22 mouse cellular contexts compared by ENCODE assay signal in the genomic region with DNA sequence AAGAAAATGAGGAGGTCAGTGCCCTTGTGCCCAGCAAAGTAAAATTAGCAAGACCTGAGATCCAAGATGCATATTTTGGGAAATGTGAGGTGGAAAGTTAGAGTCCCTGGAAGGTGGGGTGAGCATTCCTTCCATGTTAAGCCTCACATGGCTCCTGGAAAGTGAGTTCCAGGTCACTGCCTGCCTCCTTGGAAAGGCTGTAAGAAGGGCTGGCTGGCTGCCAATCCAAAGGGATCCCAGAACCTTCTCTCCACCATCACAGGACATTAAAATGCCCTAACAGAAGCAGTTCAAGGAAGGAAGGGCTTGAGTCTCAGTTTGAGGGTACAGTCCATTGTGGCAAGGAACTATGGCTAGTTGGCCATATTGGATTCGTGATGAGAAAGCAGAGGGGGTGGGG.
"Had no signal": no experiment of that assay in that cellular context is flagged by ENCODE, and none has a peak within 500 bp of the region (broad histone marks: within the 10 kb centered on the region; RNA-seq: fewer than 3 reads in every experiment).

No protein-coding gene starts in this region.

- DNase-seq: layer of hippocampus, adult 9-11 months; liver; lung, adult 2 months; lung, postnatal 14 days; lung, postnatal 4 days; retina, postnatal 1 day; right cerebral cortex, postnatal 25 days; spleen, adult 18-20 months; thymus, postnatal 25 days had no signal

- H3K9me3 ChIP-seq: limb, embryonic 10.5 days; limb, embryonic 13.5 days; liver, embryonic 12.5 days; liver, embryonic 15.5 days; midbrain, embryonic 12.5 days; midbrain, embryonic 15.5 days; neural tube, embryonic 13.5 days; stomach, embryonic 15.5 days had no signal

- H3K27ac ChIP-seq: hindbrain, postnatal 0 days; layer of hippocampus, adult 2 months; limb, embryonic 10.5 days; limb, embryonic 13.5 days; liver, embryonic 12.5 days; liver, embryonic 15.5 days; midbrain, embryonic 12.5 days; midbrain, embryonic 15.5 days; neural tube, embryonic 13.5 days; stomach, embryonic 15.5 days had no signal

- H3K9ac ChIP-seq: limb, embryonic 13.5 days; liver, embryonic 12.5 days; liver, embryonic 15.5 days; midbrain, embryonic 12.5 days; midbrain, embryonic 15.5 days; neural tube, embryonic 13.5 days; stomach, embryonic 15.5 days had no signal

- H3K4me2 ChIP-seq: limb, embryonic 13.5 days; liver, embryonic 12.5 days; liver, embryonic 15.5 days; midbrain, embryonic 12.5 days; midbrain, embryonic 15.5 days; neural tube, embryonic 13.5 days; stomach, embryonic 15.5 days had no signal

- ATAC-seq: hindbrain, postnatal 0 days; inflammation-experienced regulatory T-cells, adult 6 months; intestine, embryonic 16.5 days; liver, embryonic 12.5 days; midbrain, embryonic 15.5 days had no signal

- H3K4me1 ChIP-seq: limb, embryonic 10.5 days; liver, embryonic 12.5 days; liver, embryonic 15.5 days; midbrain, embryonic 12.5 days; midbrain, embryonic 15.5 days; stomach, embryonic 15.5 days had no signal

- H3K36me3 ChIP-seq: limb, embryonic 10.5 days; limb, embryonic 13.5 days; liver, embryonic 12.5 days; liver, embryonic 15.5 days; midbrain, embryonic 12.5 days; midbrain, embryonic 15.5 days; neural tube, embryonic 13.5 days; stomach, embryonic 15.5 days had no signal

- H3K27me3 ChIP-seq: limb, embryonic 13.5 days; liver, embryonic 12.5 days; liver, embryonic 15.5 days; midbrain, embryonic 12.5 days; midbrain, embryonic 15.5 days; neural tube, embryonic 13.5 days; stomach, embryonic 15.5 days had no signal

- H3K4me3 ChIP-seq: layer of hippocampus, adult 2 months; limb, embryonic 10.5 days; limb, embryonic 13.5 days; liver, embryonic 12.5 days; liver, embryonic 15.5 days; midbrain, embryonic 12.5 days; midbrain, embryonic 15.5 days; myocyte; neural tube, embryonic 13.5 days; stomach, embryonic 15.5 days had no signal
